Mouse (Mus musculus): Measurements from ENCODE around the gene Kif18a. TPM values are rescaled to one million over a fixed set of nuclear protein-coding genes. Genes with fewer than 3 reads are reported as not detected.

The Kif18a gene
- polyA plus RNA-seq, 1 experiment: 11.0 TPM

- no peak for TF ChIP-seq POLR2A (IDR thresholded peaks at IDR 0.05; ENCODE audit: low read depth, low read length)
- no peak for TF ChIP-seq CTCF (IDR thresholded peaks at IDR 0.05; ENCODE audit: borderline replicate concordance, insufficient read depth, low read length)
- Histone ChIP-seq H3K27ac (ENCODE audit: insufficient read depth, low read length) (no peak overlapping the region), H3K4me3 (ENCODE audit: insufficient read depth, low read length) (no peak overlapping the region), H3K4me1 (ENCODE audit: control insufficient read depth, insufficient read depth, low read length) (no peaks in the 10 kb centered on the region)
Observed at GRCm38 (mm10) chr2:109284121-109284520, 3.6 kb downstream of the Kif18a start.

DNA sequence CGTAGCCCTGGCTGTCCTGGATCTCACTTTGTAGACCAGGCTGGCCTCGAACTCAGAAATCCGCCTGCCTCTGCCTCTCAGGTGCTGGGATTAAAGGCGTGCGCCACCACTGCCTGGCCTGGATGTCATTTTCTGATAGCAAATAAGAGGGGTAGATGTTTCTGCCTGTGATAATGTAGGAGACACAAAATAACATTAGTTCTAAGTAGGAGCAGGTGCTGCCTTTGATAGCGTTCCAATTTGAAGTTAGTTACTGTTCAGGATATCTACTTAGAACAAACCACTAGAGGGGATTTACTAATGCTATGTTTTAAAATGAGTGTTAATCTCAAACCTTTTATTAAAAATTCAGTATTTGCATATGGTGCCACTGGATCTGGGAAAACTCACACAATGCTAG, 8.8 kb downstream of the Kif18a start:
- TF ChIP-seq CTCF (IDR thresholded peaks at IDR 0.05; ENCODE audit: borderline replicate concordance, insufficient read depth, low read length): no peak
- TF ChIP-seq POLR2A (IDR thresholded peaks at IDR 0.05; ENCODE audit: low read depth, low read length): no peak
- Histone ChIP-seq H3K4me3 (ENCODE audit: insufficient read depth, low read length) (no peak overlapping the region), H3K27ac (ENCODE audit: insufficient read depth, low read length) (no peak overlapping the region), H3K4me1 (ENCODE audit: control insufficient read depth, insufficient read depth, low read length) (no peaks in the 10 kb centered on the region)

DNA sequence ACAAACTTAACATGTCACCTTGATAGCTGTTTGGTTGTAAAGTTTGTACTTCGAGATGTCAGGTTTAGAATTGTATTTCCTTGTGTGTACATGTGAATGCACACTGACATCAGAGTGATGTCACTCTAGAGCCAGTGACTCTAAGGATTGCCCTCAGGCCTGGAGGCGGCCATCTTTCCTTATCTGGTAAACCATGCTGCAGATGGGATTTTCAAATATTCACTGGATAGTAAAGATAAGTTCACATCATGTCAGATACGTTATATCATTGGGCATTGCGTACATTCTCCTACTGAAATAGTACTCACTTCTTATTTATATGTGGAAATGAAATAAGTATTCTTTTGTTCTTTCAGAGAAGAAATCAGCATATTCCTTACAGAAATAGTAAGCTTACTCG, 15.7 kb downstream of the Kif18a start:
- no peak for TF ChIP-seq CTCF (IDR thresholded peaks at IDR 0.05; ENCODE audit: borderline replicate concordance, insufficient read depth, low read length)

GRCm38 (mm10) chr2:109298160-109298559, 17.6 kb downstream of the Kif18a start:
- Histone ChIP-seq H3K27ac (ENCODE audit: insufficient read depth, low read length) (no peak overlapping the region), H3K4me3 (ENCODE audit: insufficient read depth, low read length) (no peak overlapping the region), H3K4me1 (ENCODE audit: control insufficient read depth, insufficient read depth, low read length) (no peaks in the 10 kb centered on the region)
- TF ChIP-seq CTCF (IDR thresholded peaks at IDR 0.05; ENCODE audit: borderline replicate concordance, insufficient read depth, low read length): no peak

More for the DNA sequence above, 15.7 kb downstream of the Kif18a start:
- Histone ChIP-seq H3K4me3 (ENCODE audit: insufficient read depth, low read length) (no peak overlapping the region), H3K4me1 (ENCODE audit: control insufficient read depth, insufficient read depth, low read length) (no peaks in the 10 kb centered on the region), H3K27ac (ENCODE audit: insufficient read depth, low read length) (no peak overlapping the region)

DNA sequence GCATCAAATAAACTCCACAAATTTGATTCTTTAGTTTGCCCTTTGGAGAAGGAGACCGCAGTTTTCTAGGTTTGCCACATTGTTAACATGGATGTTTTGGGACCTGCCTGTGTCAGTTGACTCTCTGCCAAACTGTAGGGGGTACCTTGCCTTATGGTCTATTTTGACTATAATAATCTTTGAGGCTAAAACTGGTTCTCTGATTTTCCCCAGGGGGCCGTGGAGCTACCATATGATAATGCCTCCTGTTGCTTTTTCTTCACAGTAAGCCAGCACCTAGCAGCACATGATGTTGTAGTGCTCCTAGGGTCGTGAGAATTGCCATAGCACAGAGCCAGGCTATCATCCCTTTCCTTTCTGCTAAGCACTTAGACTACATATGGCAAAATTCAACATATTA, 21.7 kb downstream of the Kif18a start:
- Histone ChIP-seq H3K4me3 (ENCODE audit: insufficient read depth, low read length) (no peak overlapping the region), H3K27ac (ENCODE audit: insufficient read depth, low read length) (no peak overlapping the region), H3K4me1 (ENCODE audit: control insufficient read depth, insufficient read depth, low read length) (no peaks in the 10 kb centered on the region)
- TF ChIP-seq POLR2A (IDR thresholded peaks at IDR 0.05; ENCODE audit: low read depth, low read length) (no peak), CTCF (IDR thresholded peaks at IDR 0.05; ENCODE audit: borderline replicate concordance, insufficient read depth, low read length) (no peak)

GRCm38 (mm10) chr2:109303638-109304037, 23.1 kb downstream of the Kif18a start:
- Histone ChIP-seq H3K4me1 (ENCODE audit: control insufficient read depth, insufficient read depth, low read length) (no peaks in the 10 kb centered on the region), H3K27ac (ENCODE audit: insufficient read depth, low read length) (no peak overlapping the region), H3K4me3 (ENCODE audit: insufficient read depth, low read length) (no peak overlapping the region)
- TF ChIP-seq POLR2A (IDR thresholded peaks at IDR 0.05; ENCODE audit: low read depth, low read length): no peak
- TF ChIP-seq CTCF (IDR thresholded peaks at IDR 0.05; ENCODE audit: borderline replicate concordance, insufficient read depth, low read length): no peak

DNA sequence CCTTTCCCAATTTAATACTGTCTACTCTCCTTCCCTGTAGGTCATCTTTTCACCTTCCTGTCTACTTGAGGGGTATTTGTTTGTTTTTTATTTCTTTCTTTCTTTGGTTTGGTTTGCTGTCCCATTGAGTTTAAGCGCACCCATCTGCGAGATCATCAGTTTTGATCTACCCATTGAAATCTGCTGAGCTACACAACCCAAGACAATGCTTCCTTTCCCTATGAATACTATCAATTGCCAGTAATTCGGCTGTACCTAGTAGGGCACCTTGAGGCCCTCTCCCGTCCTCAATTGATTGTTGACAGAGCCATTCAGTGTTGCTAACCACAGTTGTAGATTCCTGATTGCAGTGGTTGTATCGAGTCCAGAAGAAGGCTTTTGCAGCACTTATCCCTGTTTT, 30.8 kb downstream of the Kif18a start:
- H3K4me3 ChIP-seq (ENCODE audit: insufficient read depth, low read length): no peak overlapping the region
- no peaks in the 10 kb centered on the region for H3K4me1 ChIP-seq (ENCODE audit: control insufficient read depth, insufficient read depth, low read length)
- H3K27ac ChIP-seq (ENCODE audit: insufficient read depth, low read length): no peak overlapping the region
- TF ChIP-seq CTCF (IDR thresholded peaks at IDR 0.05; ENCODE audit: borderline replicate concordance, insufficient read depth, low read length) (no peak), POLR2A (IDR thresholded peaks at IDR 0.05; ENCODE audit: low read depth, low read length) (no peak)

DNA sequence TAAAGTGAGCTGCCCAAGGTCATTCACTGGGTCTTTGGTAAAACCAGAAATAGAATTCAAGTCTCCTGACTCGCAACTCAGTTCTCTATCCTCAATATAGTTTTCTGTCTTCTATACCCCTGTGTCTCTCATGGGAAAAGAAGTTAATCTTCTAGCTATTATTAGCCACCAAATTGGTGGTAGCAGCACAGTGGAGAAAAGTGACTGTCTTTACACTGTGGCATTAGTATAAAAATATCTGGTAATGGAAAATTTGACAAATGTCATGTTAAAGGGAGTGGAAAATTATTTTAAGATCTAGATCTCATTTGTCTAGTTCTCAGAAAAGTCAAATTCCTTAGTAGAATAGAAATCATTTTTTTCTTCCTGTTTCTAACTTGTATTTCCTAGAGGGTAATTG, 51.3 kb downstream of the Kif18a start:
- Histone ChIP-seq H3K4me1 (ENCODE audit: control insufficient read depth, insufficient read depth, low read length) (no peaks in the 10 kb centered on the region), H3K27ac (ENCODE audit: insufficient read depth, low read length) (no peak overlapping the region), H3K4me3 (ENCODE audit: insufficient read depth, low read length) (no peak overlapping the region)
- TF ChIP-seq CTCF (IDR thresholded peaks at IDR 0.05; ENCODE audit: borderline replicate concordance, insufficient read depth, low read length) (no peak), POLR2A (IDR thresholded peaks at IDR 0.05; ENCODE audit: low read depth, low read length) (no peak)

DNA sequence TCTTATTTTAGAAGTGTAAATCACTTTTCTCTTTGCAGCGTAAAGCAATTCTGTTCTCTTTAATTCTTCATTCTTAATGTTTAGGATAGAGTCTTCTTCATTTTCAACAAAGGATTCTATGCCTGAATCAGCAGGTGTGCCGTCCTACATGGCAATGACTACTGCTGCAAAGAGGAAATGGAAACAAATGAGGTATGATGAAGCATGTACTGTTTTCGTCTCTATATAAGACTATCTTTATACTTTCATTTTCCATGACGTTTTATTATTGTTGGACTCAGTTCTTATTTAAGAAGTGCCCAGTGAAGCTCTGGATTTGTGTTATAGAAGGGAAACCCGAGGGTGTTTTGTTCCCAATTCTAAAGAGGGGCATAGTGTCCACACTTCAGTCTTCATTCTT, 53.7 kb downstream of the Kif18a start:
- Histone ChIP-seq H3K27ac (ENCODE audit: insufficient read depth, low read length) (no peak overlapping the region), H3K4me3 (ENCODE audit: insufficient read depth, low read length) (no peak overlapping the region), H3K4me1 (ENCODE audit: control insufficient read depth, insufficient read depth, low read length) (no peaks in the 10 kb centered on the region)
- TF ChIP-seq POLR2A (IDR thresholded peaks at IDR 0.05; ENCODE audit: low read depth, low read length) (no peak), CTCF (IDR thresholded peaks at IDR 0.05; ENCODE audit: borderline replicate concordance, insufficient read depth, low read length) (no peak)

- Histone ChIP-seq H3K4me1 (ENCODE audit: control insufficient read depth, insufficient read depth, low read length) (no peaks in the 10 kb centered on the region), H3K4me3 (ENCODE audit: insufficient read depth, low read length) (no peak overlapping the region)
- no peak for TF ChIP-seq POLR2A (IDR thresholded peaks at IDR 0.05; ENCODE audit: low read depth, low read length)
- TF ChIP-seq CTCF (IDR thresholded peaks at IDR 0.05; ENCODE audit: borderline replicate concordance, insufficient read depth, low read length): no peak
Observed at GRCm38 (mm10) chr2:109335765-109336164, 55.2 kb downstream of the Kif18a start.

DNA sequence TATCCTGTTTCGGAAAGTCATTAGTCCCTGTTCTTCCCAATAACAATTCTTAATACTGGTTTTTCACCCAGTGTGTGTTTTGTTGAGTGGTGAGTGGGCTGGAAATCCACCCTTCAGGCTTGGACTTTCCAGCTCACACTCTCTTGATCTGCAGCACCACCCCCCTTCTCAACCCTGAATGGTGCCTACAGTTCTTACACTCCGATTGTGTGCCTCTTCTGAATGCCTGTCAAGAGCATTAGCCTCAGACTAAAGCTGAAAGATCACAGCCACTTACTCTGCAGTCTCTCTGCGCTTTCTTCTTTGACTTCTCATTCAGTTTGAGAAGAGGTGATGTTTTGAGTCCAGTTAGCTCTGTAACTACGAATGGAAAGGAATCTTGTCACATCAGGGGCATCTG, 64.8 kb downstream of the Kif18a start:
- no peak for TF ChIP-seq POLR2A (IDR thresholded peaks at IDR 0.05; ENCODE audit: low read depth, low read length)
- TF ChIP-seq CTCF (IDR thresholded peaks at IDR 0.05; ENCODE audit: borderline replicate concordance, insufficient read depth, low read length): no peak
- no peak overlapping the region for H3K27ac ChIP-seq (ENCODE audit: insufficient read depth, low read length)
- H3K4me3 ChIP-seq (ENCODE audit: insufficient read depth, low read length): no peak overlapping the region
- no peaks in the 10 kb centered on the region for H3K4me1 ChIP-seq (ENCODE audit: control insufficient read depth, insufficient read depth, low read length)

More at GRCm38 (mm10) chr2:109335765-109336164, 55.2 kb downstream of the Kif18a start:
- no peak overlapping the region for H3K27ac ChIP-seq (ENCODE audit: insufficient read depth, low read length)
